Mouse (Mus musculus) adrenal gland, postnatal 10 days (tissue): ENCODE data around the gene Acot7. TPM values are rescaled to one million over a fixed set of nuclear protein-coding genes. Genes with fewer than 3 reads are reported as not detected.

Experiments used
- DNase-seq: peaks from one replicate; pipeline ENCODE4 v3.0.0; 2021; ENCODE audit warnings: mixed read lengths
- total RNA-seq, 2 experiments: library from RNA; stranded (reverse); gene quantifications; 2 replicates each; pipeline ENCODE4 v1.2.3; 2021

Acot7 gene
- total RNA-seq, 2 experiments from 2014 or later = 33.2 to 38.0 TPM

- no peak for DNase-seq
Measured at GRCm38 (mm10) chr4:152179946-152180660, 2.2 kb downstream of the Acot7 start.

- DNase-seq = no peak
Measured at GRCm38 (mm10) chr4:152182205-152182604, 4.3 kb downstream of the Acot7 start.

- no peak for DNase-seq
Measured at GRCm38 (mm10) chr4:152184353-152185035, 6.6 kb downstream of the Acot7 start.

GRCm38 (mm10) chr4:152185137-152185509 is 7.2 kb downstream of the Acot7 start:
- no peak for DNase-seq

- DNase-seq = no peak
Measured at GRCm38 (mm10) chr4:152185510-152186204, 7.7 kb downstream of the Acot7 start.

GRCm38 (mm10) chr4:152186205-152187082 is 8.5 kb downstream of the Acot7 start:
- DNase-seq = no peak

- no peak for DNase-seq
Measured at GRCm38 (mm10) chr4:152187142-152187541, 9.2 kb downstream of the Acot7 start.

- no peak for DNase-seq
Measured at GRCm38 (mm10) chr4:152188651-152189050, 10.7 kb downstream of the Acot7 start.

- DNase-seq = no peak
Measured at GRCm38 (mm10) chr4:152189071-152189470, 11.1 kb downstream of the Acot7 start.

GRCm38 (mm10) chr4:152189691-152190090 is 11.8 kb downstream of the Acot7 start:
- no peak for DNase-seq

- DNase-seq = no peak
Measured at GRCm38 (mm10) chr4:152190096-152190653, 12.2 kb downstream of the Acot7 start.

- DNase-seq = no peak
Measured at GRCm38 (mm10) chr4:152190701-152191100, 12.8 kb downstream of the Acot7 start.

- DNase-seq = no peak
Measured at GRCm38 (mm10) chr4:152192569-152192968, 14.6 kb downstream of the Acot7 start.

GRCm38 (mm10) chr4:152194476-152195175 is 16.7 kb downstream of the Acot7 start:
- DNase-seq = no peak

- no peak for DNase-seq
Measured at GRCm38 (mm10) chr4:152196276-152196675, 18.3 kb downstream of the Acot7 start.

- no peak for DNase-seq
Measured at GRCm38 (mm10) chr4:152197545-152197944, 19.6 kb downstream of the Acot7 start.

GRCm38 (mm10) chr4:152199617-152200016 is 21.7 kb downstream of the Acot7 start:
- DNase-seq = no peak

GRCm38 (mm10) chr4:152201492-152201891 is 23.6 kb downstream of the Acot7 start:
- no peak for DNase-seq

GRCm38 (mm10) chr4:152202418-152202817 is 24.5 kb downstream of the Acot7 start:
- no peak for DNase-seq

GRCm38 (mm10) chr4:152202905-152203304 is 25.0 kb downstream of the Acot7 start:
- DNase-seq = peak; percentile 37

- no peak for DNase-seq
Measured at GRCm38 (mm10) chr4:152204663-152205062, 26.7 kb downstream of the Acot7 start.
